Mouse (Mus musculus) lung, postnatal 0 days (tissue): ENCODE measurements at regions not wholly inside any gene's neighbourhood (a gene's known extent, or its start where the extent isn't known, plus 50 kb on each side); places are given as distances from the start of the nearest gene placed in this dataset.

Experiments
- CTCF ChIP-seq: IDR thresholded peaks from 2 replicates; pipeline ENCODE4 v1.5.1; 2016; ENCODE audit warnings: antibody characterized with exemption, mild to moderate bottlenecking
- EP300 ChIP-seq: IDR thresholded peaks from 2 replicates; pipeline ENCODE4 v1.6.1; 2016; ENCODE audit warnings: antibody characterized with exemption, mild to moderate bottlenecking, control low read depth

- TF ChIP-seq CTCF, result no peak
- TF ChIP-seq EP300, result no peak
Measured at GRCm38 (mm10) chr19:52071234-52071633, 192.9 kb upstream of the Ins1 start.
